Mouse (Mus musculus): ENCODE data around the gene Kdsr.

DNA sequence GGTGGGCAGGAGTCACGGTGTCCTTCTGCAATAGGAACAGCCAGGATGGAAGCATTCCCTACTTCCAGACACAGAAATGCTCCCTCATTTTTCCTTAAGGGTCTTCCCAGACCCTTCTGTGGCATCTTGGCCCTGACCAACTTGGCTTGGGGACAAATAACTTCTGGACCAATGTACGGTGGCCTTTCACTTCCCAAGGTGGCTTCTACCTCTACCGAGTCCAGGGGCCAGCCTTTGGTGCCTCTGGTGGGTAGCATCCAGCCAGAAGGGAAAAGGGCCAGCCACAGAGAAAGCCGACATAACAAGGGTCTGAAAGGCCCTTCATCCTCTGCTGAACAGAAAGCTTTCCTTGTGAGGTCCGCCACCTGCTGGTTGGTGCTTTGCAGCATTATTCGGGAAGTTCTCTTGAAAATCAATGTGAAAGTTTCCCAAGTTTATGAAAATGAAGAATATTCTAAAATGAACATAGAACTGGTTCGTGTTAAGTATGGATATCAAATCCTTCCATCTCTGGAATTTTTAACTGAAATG is 42.4 kb downstream of the Kdsr start:
- TF ChIP-seq EP300 (optimal IDR thresholded peaks at IDR 0.05): no peak
- TF ChIP-seq CTCF (IDR thresholded peaks at IDR 0.05; ENCODE audit: low read depth): peak; percentile 97

All from stomach, postnatal 0 days (tissue).